Mouse (Mus musculus): Measurements from ENCODE around the gene Zan.
"Not testable (repeated sequence)": the region's sequence is repeated elsewhere in the genome, so short reads cannot be mapped to it uniquely, and the experiment has no call there.

- not testable (repeated sequence) for TF ChIP-seq CTCF (IDR thresholded peaks at IDR 0.05; ENCODE audit: insufficient read depth, low read length); POLR2A (IDR thresholded peaks at IDR 0.05; ENCODE audit: borderline replicate concordance, extremely low read depth, low read depth, low read length)
Observed at GRCm38 (mm10) chr5:137430402-137430801, 46.5 kb downstream of the Zan start.

Measured in lung, adult 2 months (tissue).